33 mouse cellular contexts compared by ENCODE assay signal in the genomic region with DNA sequence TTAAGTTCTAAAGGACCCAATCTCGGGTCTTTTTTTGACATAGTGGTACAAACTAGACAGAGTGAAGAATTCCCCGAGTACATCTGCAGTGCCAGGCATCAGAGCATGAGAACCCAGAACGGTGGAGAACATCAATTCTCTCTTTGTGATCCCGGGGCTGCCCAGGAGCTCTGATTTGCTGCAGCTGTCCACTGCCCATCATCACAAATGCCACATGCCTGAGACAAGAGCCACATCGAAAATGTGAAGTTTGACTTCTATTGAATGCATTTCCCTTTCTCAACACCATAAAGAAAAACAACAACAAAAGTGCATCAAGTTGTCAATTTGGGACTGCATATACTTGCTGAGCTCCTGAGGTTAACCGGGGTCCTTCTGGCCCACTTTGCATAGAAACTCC. TPM values are rescaled to one million over a fixed set of nuclear protein-coding genes. Genes with fewer than 3 reads are reported as not detected.
"Had no signal": no experiment of that assay in that cellular context is flagged by ENCODE, and none has a peak within 500 bp of the region (broad histone marks: within the 10 kb centered on the region; RNA-seq: fewer than 3 reads in every experiment).

No protein-coding gene starts in this region.

- DNase-seq: left cerebral cortex, postnatal 4 days; liver; liver, embryonic 13.5 days; liver, postnatal 0 days; lung, adult 18-20 months; lung, adult 2 months; lung, embryonic 14.5 days; lung, postnatal 10 days; lung, postnatal 14 days; lung, postnatal 36 days; lung, postnatal 4 days; midbrain, embryonic 14.5 days had no signal

- H3K27me3 ChIP-seq: limb, embryonic 13.5 days; limb, embryonic 15.5 days; liver, embryonic 12.5 days; liver, embryonic 13.5 days; liver, embryonic 15.5 days; lung, embryonic 15.5 days; midbrain, embryonic 12.5 days; midbrain, embryonic 13.5 days; midbrain, embryonic 15.5 days had no signal

- H3K4me3 ChIP-seq: left cerebral cortex, adult 2 months; limb, embryonic 10.5 days; limb, embryonic 12.5 days; limb, embryonic 13.5 days; limb, embryonic 15.5 days; liver, embryonic 12.5 days; liver, embryonic 13.5 days; liver, embryonic 15.5 days; lung, embryonic 15.5 days; megakaryocyte, embryonic 14.5 days; midbrain, embryonic 10.5 days; midbrain, embryonic 12.5 days; midbrain, embryonic 13.5 days; midbrain, embryonic 15.5 days had no signal

- H3K36me3 ChIP-seq: limb, embryonic 10.5 days; limb, embryonic 12.5 days; limb, embryonic 13.5 days; limb, embryonic 15.5 days; liver, embryonic 12.5 days; liver, embryonic 13.5 days; liver, embryonic 15.5 days; lung, embryonic 15.5 days; midbrain, embryonic 10.5 days; midbrain, embryonic 12.5 days; midbrain, embryonic 13.5 days; midbrain, embryonic 15.5 days had no signal

- H3K4me2 ChIP-seq: limb, embryonic 12.5 days; limb, embryonic 13.5 days; limb, embryonic 15.5 days; liver, embryonic 11.5 days; liver, embryonic 12.5 days; liver, embryonic 13.5 days; liver, embryonic 15.5 days; lung, embryonic 14.5 days; lung, embryonic 15.5 days; midbrain, embryonic 11.5 days; midbrain, embryonic 12.5 days; midbrain, embryonic 13.5 days; midbrain, embryonic 15.5 days had no signal

RNA-seq across cellular contexts. Expression of gene Slc7a10, which starts 23.7 kb away (rescaled TPM):
- total RNA-seq: megakaryocyte progenitor cell, adult 5-6 weeks; megakaryocyte, adult 5-6 weeks; megakaryocyte-erythroid progenitor cell, adult 5-6 weeks; monocyte, adult 5-6 weeks had no signal
- polyA plus RNA-seq: liver, adult 2 months; macrophage had no signal

RNA-seq across cellular contexts. Expression of gene Lrp3, which starts 52.9 kb away (rescaled TPM):
- total RNA-seq: megakaryocyte progenitor cell, adult 5-6 weeks; megakaryocyte, adult 5-6 weeks; megakaryocyte-erythroid progenitor cell, adult 5-6 weeks; monocyte, adult 5-6 weeks had no signal
- polyA plus RNA-seq: macrophage had no signal
